Mouse (Mus musculus) testis, postnatal 14 days (tissue): ENCODE data around the gene Sptan1.

Source experiments
- DNase-seq: peaks from one replicate; pipeline ENCODE4 v3.0.0; 2021; ENCODE audit warnings: low spot score

Sptan1 gene

DNA sequence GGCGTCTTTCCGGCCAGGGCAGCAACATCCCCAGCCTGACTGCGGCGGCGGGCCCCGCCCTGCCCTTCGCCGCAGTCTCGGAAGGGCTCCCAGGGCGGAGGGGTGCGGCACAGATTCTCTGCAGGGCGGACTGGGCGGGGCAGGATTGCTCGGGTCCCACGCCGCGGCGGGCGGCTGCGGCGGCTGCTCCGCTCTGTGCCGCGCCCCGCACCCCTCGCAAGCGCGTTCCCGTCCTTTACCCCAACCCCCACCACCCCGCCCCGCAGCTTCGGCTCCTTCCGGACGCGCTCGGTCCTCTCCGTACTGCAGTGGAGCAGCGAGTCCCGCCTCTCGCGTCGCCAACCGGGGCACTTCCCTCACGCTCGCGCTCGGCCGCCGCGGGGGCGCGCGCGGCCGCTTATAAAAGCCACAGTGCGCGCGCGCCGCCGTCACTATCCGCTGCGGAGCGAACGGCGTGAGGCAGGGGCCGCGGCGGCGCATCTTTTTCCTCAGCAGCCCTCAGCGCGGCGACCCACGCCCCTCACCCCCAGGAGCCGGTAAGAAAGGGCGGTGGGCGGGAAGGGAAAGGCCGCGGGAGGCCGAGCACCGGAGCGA is at the start of gene Sptan1:
TSS of gene Sptan1 (plus strand) at position 311 of the 594 bp plus-strand sequence.
- DNase-seq = peak; percentile 95

DNA sequence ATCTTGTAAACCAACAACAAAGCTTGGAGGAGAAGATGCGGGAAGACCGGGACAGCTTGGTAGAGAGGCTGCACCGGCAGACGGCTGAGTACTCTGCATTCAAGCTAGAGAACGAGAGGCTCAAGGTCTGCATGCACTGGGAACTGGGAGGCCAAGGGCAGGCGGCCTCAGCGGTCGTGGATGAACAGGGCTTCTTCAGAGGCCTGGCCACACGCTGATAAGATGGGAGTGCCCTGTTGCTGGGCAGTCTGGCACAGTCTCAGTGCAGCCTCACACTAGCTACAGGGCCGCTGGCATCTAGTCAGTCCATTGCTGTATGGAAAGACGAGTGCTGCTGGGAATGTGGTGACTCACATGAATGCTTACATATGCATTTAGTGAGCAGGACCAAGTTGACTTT is 47.7 kb upstream of the Sptan1 start:
- peak; percentile 73 for DNase-seq

DNA sequence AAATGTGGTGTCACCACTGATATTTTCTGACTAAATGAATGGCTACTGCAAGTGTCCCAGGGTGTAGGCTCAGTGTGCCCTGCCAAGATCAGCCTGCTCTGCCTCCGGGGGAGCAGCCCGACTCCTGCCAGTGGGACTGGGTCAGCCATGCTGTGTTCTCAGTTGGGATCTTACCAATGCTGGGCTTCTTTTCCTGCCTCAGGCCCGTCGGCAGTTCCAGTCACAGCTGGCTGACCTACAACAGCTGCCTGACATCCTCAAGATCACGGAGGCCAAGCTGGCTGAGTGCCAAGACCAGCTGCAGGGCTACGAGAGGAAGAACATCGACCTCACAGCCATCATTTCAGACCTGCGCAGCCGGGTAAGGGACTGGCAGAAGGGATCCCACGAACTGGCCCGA is 43.3 kb upstream of the Sptan1 start:
- peak; percentile 47 for DNase-seq

GRCm38 (mm10) chr2:29926542-29926941 is 38.8 kb upstream of the Sptan1 start:
- no peak for DNase-seq

- no peak for DNase-seq
Observed at GRCm38 (mm10) chr2:29930506-29930905, 34.9 kb upstream of the Sptan1 start.

- no peak for DNase-seq
Observed at GRCm38 (mm10) chr2:29931194-29931593, 34.2 kb upstream of the Sptan1 start.

- peak; percentile 96 for DNase-seq
Observed at GRCm38 (mm10) chr2:29934906-29935599, 30.3 kb upstream of the Sptan1 start, which contains the start of gene Gle1. TSS of gene Gle1 (plus strand) at chr2:29935426.

GRCm38 (mm10) chr2:29940073-29940472 is 25.3 kb upstream of the Sptan1 start:
- DNase-seq = no peak

GRCm38 (mm10) chr2:29940826-29941225 is 24.5 kb upstream of the Sptan1 start:
- no peak for DNase-seq

DNA sequence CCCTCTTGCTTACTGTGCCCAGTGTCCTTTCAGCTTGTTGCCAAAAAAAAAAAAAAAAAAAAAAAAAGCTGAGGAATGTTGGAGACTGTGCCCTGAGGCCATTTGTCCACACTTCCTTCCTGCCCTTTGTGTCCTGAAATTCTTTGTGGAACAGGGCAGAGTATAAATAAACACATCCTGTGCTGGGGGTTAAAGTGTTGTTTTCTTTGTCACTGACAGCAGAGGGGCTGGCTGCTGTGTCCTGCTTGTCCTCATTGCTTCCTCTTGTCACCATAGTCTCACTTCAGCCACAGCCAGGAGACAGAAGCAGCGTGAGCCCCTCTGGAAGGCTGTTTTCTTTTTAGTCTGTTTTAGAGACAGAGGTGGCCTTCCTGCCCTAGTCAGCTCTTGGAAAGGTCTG is 20.6 kb upstream of the Sptan1 start:
- DNase-seq = no peak

DNA sequence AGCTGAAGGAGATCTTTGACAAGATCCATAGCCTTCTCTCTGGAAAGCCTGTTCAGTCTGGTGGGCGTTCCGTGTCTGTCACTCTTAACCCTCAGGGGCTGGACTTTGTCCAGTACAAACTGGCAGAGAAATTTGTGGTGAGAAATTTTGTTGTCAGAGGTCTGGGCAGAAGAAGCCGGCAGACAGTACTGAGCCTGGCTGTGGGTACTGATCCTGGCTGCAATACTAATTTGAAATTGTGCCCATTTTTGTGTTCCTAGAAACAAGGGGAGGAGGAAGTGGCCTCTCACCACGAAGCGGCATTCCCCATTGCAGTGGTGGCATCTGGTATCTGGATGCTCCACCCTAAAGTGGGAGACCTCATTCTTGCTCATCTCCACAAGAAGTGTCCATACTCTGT is 16.5 kb upstream of the Sptan1 start:
- DNase-seq = no peak

DNA sequence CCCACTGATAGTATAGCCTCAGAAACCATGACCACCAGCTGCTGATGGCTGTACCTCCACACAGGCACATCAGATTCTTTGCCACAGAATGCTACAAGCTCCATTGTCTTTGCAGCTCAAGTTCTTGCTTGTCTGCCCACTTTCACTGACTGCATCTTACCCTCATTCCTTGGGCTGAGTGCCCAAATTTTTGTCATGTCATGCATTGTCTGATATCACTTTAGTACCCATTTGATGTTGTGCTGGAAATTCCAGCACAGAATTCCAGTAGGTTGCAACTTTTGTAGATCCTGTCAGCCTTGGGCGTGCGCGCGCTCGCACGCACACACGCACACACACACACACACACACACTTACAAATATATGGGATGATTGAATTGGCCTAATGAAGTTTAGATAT is 4.1 kb upstream of the Sptan1 start:
- DNase-seq = no peak

DNA sequence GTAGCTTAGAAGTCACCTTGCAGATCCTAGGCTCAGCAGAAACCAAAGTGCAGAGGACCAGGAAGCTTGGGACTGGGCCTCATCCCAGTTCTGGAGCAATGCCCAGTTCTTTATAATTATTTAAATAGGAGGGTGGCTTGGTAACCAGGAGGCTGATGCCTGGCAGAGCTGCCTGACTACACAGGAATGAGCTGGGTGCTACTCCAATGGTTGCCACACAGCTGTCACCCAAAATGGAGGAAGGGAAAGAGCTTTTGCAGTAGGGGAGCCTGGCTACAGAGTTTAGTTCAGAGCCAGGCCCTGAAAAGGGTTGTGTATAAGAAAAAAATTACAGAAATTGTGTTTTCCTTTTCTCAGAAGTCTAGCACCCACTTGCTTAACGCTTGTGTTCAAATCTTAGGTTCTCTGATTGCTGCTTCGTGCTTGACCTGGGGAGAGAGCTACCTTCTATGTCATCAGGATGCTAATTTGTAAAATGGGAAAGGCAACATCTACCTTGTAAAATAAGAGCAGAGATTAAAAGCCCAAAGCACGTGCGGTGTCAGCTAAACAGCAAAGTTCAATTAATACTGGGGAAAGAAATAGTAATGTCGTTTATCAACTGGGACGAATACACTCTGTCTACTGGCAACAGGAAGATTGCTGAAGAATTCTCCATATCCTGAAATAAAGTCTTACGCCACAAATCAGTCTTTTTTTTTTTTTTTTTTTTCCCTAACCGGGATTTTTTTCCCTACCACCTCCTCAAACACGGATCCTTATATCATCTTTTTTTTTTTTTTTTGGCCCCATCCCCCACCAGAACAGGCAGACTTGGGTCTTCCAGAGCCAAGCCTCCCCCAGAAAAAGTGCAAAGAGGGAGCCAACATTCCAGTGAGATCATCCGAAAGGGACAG is 758 bp upstream of the Sptan1 start:
- peak; percentile 24 for DNase-seq

DNA sequence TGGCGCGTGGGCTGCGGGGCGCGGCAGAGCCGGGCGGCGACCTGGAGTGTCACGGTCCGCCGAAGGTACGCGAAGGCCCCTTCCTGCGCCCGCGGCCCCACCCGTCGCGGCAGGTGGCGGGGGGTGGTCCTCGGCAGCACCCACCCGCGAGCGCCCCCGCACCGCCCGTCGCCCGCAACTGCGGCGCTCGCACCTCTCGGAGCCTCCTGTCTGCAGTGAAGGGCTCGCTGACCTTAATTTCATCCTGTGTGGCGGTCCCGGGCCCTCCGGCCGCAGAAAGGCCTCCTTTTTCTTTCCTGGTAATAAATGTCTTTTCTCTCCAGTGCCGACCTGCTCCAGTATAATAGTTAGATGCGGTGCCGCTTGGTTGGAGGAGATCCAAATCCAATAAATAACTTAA is 546 bp downstream of the Sptan1 start:
- DNase-seq = peak; percentile 51

DNA sequence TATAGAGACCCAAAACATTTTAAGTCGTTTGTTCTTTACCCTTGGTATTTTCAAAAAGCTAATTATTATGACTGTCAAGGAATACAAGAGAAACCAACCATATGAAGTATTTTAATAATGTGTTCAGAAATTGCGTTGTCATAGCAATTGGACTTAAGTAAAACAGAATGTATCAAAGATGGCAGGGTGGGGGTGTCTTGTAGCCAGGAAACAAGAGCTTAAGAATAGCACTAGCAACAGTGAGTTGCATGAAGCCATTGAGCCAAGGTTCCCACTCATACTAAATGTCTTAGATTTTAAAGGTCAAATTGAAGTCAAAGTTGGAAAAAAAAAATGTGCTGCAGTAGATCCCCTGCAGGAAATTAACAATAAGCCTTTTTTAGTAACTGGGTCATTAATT is 1.5 kb downstream of the Sptan1 start:
- no peak for DNase-seq

DNA sequence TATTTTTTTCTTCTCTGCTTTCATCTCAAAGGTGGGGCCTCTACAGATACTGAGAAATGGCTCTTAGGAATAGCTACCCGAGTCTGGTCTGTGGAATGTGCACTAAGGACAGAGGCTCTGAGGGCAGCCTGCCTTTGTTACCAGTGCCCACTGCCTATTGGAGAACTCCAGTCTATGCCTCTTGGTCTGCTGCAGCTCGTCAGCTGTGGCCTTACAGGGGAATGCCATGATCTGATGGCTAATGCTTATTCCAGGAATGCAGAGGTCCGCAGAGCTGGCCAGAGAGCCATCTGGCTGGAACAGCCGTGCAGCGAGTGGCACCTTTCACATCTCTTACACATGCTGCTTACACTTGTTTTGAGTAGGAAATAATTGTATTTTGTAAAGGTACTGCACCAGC is 2.4 kb downstream of the Sptan1 start:
- DNase-seq = no peak

- DNase-seq = no peak
Observed at GRCm38 (mm10) chr2:29968638-29969037, 3.3 kb downstream of the Sptan1 start.

DNA sequence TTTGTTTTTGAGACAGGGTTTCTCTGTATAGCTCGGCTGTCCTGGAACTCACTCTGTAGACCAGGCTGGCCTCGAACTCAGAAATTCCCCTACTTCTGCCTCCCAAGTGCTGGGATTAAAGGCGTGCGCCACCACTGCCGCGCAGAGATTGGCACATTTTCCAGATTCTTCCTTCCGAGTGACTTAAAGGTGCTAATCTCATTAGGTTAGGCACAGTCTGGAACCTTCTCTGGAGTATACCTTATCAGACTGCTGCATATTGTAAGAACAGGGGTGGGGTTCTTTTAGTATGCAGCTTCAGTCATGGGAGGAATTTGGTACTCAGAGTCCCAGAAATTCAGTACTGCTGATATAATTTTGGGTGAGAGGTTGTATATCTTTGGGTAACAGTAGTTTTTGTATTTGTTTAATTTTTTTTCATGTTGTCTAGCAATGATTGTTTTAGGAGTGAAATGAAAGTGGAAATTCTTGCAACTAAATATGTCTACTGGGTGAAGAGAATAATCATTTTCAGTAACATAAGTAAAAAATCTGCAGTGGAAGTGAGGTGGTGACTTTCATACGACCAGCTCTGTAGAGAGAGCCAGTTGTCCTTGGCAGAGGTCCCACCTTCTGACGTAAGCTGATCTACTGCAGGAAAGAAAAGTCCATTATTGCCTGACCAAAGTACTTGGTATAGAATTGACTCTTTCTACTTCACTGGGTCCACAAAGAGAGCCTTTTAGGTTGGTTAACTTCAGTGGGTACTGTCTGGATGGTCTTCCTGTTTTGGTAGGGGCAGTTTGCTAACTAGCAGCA is 6.7 kb downstream of the Sptan1 start:
- peak; percentile 39 for DNase-seq

DNA sequence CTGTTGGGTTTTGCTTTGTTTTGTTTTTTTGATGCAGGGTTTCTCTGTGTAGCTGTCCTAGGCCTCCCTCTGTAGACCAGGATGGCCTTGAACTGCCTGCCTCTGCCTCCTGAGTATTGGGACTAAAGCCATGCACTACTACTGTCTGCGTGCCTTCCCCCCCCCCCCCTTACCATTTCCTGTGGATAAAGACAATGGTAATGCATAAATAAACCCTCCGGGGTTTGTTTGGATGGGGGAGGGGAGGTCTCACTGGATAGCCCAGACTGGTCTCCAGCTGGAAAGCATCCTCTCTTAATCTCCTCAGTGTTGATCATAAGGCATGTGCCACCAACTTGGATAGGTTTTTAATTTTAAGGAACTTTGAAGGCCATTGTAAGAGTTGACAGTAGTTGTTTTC is 8.2 kb downstream of the Sptan1 start:
- DNase-seq = no peak

DNA sequence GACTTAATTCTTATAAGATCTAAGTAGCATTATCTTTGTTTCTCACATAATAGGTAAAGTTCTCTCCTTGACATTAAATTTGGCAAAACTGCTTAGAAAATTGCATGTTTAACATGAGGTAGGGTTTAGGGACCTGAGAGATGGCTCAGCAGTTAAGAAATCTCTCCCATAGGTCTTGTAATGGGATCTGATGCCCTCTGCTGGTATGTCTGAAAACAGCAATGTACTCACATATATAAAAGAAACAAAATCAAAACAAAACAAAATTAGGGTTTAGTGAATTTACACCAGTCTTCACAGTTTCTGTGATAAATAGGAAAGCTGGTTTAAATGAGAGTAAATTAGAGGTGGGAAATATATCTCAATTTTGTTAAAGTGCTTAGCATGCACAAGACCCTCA is 11.9 kb downstream of the Sptan1 start:
- no peak for DNase-seq

- DNase-seq = no peak
Observed at GRCm38 (mm10) chr2:29980661-29981060, 15.3 kb downstream of the Sptan1 start.

GRCm38 (mm10) chr2:29991962-29992361 is 26.6 kb downstream of the Sptan1 start:
- DNase-seq = no peak
